ENCODE assay signal across 19 mouse cellular contexts in genomic region chr17:50395669-50396068, GRCm38 (mm10).
"Had no signal": no experiment of that assay in that cellular context is flagged by ENCODE, and none has a peak within 500 bp of the region (broad histone marks: within the 10 kb centered on the region; RNA-seq: fewer than 3 reads in every experiment).

No protein-coding gene starts in this region.

- H3K4me3 ChIP-seq: liver, embryonic 15.5 days; lung, embryonic 15.5 days; megakaryocyte, embryonic 14.5 days; midbrain, embryonic 12.5 days; myocyte; neural tube, embryonic 12.5 days; stomach, embryonic 15.5 days had no signal

- H3K4me2 ChIP-seq: liver, embryonic 15.5 days; lung, embryonic 15.5 days; midbrain, embryonic 12.5 days; neural tube, embryonic 12.5 days; stomach, embryonic 15.5 days had no signal

- H3K27ac ChIP-seq: liver, embryonic 15.5 days; lung, embryonic 15.5 days; macrophage; midbrain, embryonic 12.5 days; neural tube, embryonic 12.5 days; stomach, embryonic 15.5 days; stomach, postnatal 0 days had no signal

- ATAC-seq: liver, postnatal 0 days; lung, postnatal 0 days; midbrain, embryonic 16.5 days had no signal

- H3K9ac ChIP-seq: liver, embryonic 15.5 days; liver, postnatal 0 days; lung, embryonic 15.5 days; midbrain, embryonic 12.5 days; neural tube, embryonic 12.5 days; stomach, embryonic 15.5 days had no signal

- H3K27me3 ChIP-seq: liver, embryonic 15.5 days; lung, embryonic 15.5 days; midbrain, embryonic 12.5 days; neural tube, embryonic 12.5 days; stomach, embryonic 15.5 days had no signal

- H3K4me1 ChIP-seq: liver, embryonic 15.5 days; megakaryocyte, embryonic 14.5 days; midbrain, embryonic 12.5 days; neural tube, embryonic 12.5 days had no signal

- DNase-seq: liver, postnatal 0 days; lung, adult 2 months; lung, postnatal 14 days; lung, postnatal 36 days; midbrain, embryonic 14.5 days; right cerebral cortex, postnatal 14 days; thymus, postnatal 14 days; thymus, postnatal 4 days had no signal

- H3K9me3 ChIP-seq: liver, embryonic 15.5 days; lung, embryonic 15.5 days; midbrain, embryonic 12.5 days; neural tube, embryonic 12.5 days; stomach, embryonic 15.5 days had no signal

- H3K36me3 ChIP-seq: liver, embryonic 15.5 days; lung, embryonic 15.5 days; midbrain, embryonic 12.5 days; neural tube, embryonic 12.5 days; stomach, embryonic 15.5 days had no signal
